Mouse (Mus musculus): Measurements from ENCODE around the gene BC037034. TPM values are rescaled to one million over a fixed set of nuclear protein-coding genes. Genes with fewer than 3 reads are reported as not detected.
A peak's percentile ranks its signal among the peaks of the same experiment; 100 is the strongest.

The BC037034 gene
- total RNA-seq (2015) (51.5 and 53.9 TPM in 2 replicates), total RNA-seq (2017) (49.2 and 54.9 TPM in 2 replicates)

DNA sequence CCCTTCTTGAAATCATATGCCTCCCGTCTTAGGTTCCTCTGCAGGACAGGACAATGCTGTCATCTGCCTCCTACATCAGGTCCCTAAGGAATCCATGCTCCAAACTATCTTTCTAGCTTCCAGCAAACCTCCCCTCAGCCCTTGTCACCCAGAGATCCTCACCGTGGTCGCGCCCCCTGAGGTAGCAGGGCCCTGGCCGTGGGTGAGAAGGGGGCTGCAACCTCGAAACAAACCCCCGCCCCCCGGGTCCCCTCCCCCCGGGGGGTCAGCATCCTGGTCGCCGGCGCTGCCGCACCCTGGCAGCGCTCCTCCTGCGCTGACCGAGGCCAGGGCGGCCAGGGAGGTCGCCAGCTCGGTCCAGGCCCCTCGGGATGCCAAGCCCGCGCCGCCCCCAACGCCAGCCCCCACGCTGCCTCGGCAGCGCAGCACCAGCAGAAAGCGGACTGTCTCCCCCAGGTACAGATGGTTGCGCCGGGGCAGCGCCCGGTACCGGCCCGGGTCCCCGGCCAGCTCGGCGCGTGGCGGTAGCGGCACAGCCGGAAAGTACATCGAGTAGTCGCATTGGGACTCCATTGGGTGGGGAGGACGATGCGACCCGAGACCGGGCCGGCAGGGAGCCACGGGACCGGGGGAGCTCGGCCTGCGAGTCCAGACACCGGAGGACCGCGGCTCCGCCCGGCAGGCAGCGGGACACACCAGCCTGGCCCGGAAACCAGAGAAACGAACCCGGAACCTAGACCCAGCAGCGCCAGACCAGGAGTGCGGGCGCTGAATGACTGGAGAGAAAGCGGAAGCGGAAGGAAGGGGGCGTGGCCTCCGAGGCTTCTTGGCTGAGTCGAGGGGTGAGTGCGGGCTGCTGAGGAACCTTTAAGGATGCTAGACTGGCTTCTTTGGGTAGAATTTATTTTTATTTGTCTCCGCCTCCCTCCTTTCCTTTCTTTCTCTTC, at the start of gene BC037034:
TSS of gene BC037034 (minus strand) at position 774 of the 947 bp plus-strand sequence.
- ATAC-seq (ENCODE audit: poor library complexity, severe bottlenecking): peak; percentile 85

DNA sequence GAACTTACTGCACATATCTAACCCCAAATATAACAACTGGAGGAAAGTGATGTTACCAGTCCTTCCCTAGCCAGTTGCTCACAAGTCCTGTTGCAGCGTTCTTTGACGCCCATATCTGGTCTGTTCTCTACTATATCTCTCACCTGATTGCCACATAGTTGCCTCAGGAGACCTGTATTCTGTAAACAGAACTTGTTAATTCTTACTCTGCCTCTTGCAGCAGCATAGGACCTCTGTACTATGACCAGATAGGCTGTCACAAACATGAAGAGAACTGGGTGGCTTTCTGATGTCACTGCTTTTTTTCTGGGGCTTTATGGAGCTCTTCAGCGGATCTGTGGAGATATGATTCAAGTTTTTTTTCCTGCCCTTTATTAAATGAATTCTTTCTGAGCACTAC, 49.0 kb upstream of the BC037034 start:
- no peak for ATAC-seq (ENCODE audit: poor library complexity, severe bottlenecking)

GRCm38 (mm10) chr5:138299613-138300012, 35.8 kb upstream of the BC037034 start:
- ATAC-seq (ENCODE audit: poor library complexity, severe bottlenecking): no peak

GRCm38 (mm10) chr5:138294158-138294557, 30.3 kb upstream of the BC037034 start:
- no peak for ATAC-seq (ENCODE audit: poor library complexity, severe bottlenecking)

GRCm38 (mm10) chr5:138291638-138292037, 27.8 kb upstream of the BC037034 start:
- no peak for ATAC-seq (ENCODE audit: poor library complexity, severe bottlenecking)

DNA sequence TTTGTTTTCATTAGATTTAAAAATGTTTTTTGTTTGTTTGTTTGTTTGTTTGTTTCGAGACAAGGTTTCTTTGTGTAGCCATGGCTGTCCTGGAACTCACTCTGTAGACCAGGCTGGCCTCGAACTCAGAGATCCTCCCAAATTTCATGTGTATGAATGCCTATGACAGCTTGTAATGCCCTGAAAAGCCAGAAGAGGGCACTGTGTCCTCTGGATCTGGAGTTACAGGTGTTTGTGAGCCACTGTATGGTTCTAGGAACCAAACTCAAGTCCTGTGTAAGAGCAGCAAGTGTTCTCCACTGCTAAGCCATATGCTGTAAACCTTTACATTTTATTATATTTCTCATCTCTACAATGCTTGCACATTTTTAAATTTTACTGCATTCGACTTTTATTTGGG, 24.0 kb upstream of the BC037034 start:
- peak; percentile 49; the same call in 1 of the 2 replicates for ATAC-seq (ENCODE audit: poor library complexity, severe bottlenecking)

GRCm38 (mm10) chr5:138283540-138283939, 19.7 kb upstream of the BC037034 start:
- no peak for ATAC-seq (ENCODE audit: poor library complexity, severe bottlenecking)

DNA sequence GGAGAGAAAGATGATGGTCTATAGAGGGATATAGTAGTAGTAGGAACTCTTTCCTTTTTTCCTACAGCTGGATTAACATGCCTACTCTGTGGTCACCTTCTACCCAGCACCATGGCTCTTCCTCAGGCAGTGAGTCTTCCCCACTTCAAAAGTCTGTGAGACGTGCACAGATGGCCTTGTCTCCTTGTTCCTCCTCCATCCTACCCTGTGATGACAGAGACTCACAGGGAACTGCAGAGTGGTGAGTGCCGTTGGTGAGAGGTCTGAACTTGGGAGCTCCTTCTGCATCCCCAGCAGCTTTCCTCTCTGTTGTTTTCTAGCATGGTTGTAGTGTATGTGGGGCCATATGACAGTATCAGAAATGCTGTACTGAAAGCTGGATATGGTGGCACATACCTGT, 18.0 kb upstream of the BC037034 start:
- no peak for ATAC-seq (ENCODE audit: poor library complexity, severe bottlenecking)

DNA sequence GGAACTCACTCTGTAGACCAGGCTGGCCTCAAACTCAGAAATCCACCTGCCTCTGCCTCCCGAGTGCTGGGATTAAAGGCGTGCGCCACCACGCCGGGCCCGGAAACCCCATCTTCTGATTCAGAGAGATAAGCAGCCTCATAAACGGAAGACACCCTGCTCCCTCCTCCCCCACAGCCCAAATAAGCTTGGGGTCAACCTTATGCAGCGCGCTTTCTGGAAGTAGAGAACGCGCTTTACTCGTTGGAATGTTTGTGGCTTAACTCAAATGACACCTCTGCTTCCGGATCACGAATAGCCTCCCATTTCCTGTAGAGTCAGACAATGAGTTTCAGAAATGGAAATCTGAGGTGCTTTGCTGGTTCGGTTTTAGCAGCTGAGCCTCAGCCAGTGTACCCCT, 17.0 kb upstream of the BC037034 start:
- no peak for ATAC-seq (ENCODE audit: poor library complexity, severe bottlenecking)

- no peak for ATAC-seq (ENCODE audit: poor library complexity, severe bottlenecking)
Observed at GRCm38 (mm10) chr5:138280425-138280768, 16.6 kb upstream of the BC037034 start.

DNA sequence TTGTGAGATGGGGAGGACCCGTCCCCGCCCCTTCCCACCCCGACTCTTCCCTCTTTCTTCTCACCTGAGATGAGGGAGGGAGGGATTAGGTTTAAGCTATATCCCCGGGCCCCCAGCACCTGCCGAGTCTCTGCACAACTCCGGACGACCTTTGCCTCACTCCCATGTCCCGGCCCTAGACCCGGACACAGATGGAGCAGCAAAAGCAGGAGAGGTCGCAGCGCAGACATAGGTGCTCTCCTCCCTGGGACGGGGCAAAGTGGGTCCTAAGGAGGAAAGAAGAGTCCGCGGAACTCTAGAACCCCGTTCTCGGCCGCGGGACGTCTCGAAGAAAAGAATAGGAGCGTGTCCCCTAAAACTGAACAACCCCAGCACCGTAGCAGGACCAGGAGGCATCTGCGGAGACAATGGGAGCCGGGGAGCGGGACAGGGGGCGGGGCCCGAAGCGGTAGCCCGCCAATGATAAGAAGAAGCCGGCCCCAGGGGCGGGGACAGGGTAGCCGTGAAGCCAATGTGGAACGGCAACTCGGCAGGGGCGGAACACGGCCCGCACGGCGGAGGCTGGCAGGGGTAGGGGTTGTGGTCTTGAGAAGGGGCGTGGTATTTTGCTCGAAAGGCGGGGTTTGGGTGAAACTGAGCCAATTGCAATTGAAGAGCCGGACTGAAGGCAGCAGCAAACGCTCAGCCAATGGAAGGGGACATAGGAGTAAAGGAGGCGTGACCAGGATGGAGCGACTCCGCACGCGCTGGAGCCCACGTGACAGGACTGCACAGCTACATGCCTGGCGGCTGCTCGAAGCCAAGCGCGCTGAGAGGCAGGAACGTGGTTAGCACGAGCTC, 16.0 kb upstream of the BC037034 start, which contains the start of the genes Gm43720, Gpc2 and Stag3:
TSS of gene Gm43720 (minus strand) at position 374 of the 840 bp plus-strand sequence.
TSS of gene Gpc2 (minus strand) at position 421 of the 840 bp plus-strand sequence.
TSS of gene Stag3 (plus strand) at position 656 of the 840 bp plus-strand sequence.
- ATAC-seq (ENCODE audit: poor library complexity, severe bottlenecking): peak; percentile 95

DNA sequence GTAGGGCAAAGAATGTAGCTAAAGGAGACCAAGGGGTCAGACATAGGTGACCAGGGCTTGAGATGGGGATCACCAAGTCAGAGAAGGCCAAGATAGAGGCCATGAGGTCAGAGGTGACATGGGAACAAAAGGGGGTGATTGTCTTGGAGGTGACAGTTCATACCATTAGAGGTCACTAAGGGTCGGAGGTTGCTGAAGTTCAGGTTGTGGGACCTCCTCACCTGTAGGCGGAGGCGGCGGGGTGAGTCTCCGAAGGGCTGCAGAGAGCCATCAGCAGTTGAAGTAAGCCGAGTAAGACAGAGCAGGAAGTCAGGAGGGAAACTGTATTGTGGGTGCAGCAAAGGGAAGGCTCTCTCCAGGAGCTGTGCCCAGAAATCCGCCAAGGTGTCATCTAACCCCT, 14.2 kb upstream of the BC037034 start:
- no peak for ATAC-seq (ENCODE audit: poor library complexity, severe bottlenecking)

GRCm38 (mm10) chr5:138275216-138276050, 11.6 kb upstream of the BC037034 start:
- ATAC-seq (ENCODE audit: poor library complexity, severe bottlenecking): no peak

DNA sequence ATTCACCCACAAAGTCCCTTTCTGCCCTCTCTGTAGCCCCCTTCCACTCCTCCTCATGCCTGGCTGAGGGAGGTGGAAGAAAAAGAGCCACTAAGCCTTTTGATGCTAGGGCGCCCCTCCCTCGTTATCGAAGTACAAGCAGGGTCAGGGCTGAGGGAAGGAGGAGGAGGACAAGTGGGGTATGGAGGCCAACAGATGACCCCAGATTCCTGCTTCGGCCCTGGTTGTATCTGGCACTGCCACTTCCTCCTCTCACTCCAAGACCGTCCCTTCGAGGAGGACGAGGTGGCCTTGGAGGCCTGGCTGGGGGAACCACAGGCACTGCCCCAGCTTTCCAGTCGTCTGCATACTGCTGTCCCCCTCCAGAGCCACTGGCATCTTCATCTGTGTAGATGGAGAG, 10.4 kb upstream of the BC037034 start:
- no peak for ATAC-seq (ENCODE audit: poor library complexity, severe bottlenecking)

DNA sequence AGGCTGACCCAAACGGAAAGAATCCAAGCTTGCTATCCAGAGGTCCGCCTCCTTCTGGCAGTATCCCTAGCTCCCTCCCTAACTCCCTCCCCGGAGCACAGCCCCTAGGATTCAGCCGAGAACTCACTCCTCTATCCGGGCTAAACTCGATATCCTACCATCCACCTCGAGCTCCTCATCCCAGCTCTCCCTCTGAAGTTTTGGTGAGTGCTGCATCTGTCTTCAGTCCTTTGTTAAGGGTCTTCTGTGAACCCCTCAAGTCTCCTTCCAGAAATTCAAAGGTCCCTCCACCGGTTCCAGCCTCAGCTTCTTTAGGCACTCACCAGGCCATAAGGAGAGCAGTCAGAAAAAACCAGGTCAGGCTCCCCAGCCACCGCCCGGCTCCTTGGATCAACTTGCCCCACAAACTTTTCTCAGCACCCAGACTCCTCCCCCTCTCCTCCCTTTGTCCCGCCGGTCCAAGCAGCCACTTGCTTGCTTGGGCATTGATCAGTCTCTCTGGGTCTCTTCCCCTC, 8.6 kb upstream of the BC037034 start, which contains the start of gene Gal3st4:
TSS of gene Gal3st4 (minus strand) at position 432 of the 515 bp plus-strand sequence.
- ATAC-seq (ENCODE audit: poor library complexity, severe bottlenecking): no peak

GRCm38 (mm10) chr5:138271232-138271631, 7.4 kb upstream of the BC037034 start:
- no peak for ATAC-seq (ENCODE audit: poor library complexity, severe bottlenecking)

GRCm38 (mm10) chr5:138268980-138269379, 5.1 kb upstream of the BC037034 start:
- ATAC-seq (ENCODE audit: poor library complexity, severe bottlenecking): no peak

GRCm38 (mm10) chr5:138267114-138267513, 3.3 kb upstream of the BC037034 start:
- ATAC-seq (ENCODE audit: poor library complexity, severe bottlenecking): no peak

- ATAC-seq (ENCODE audit: poor library complexity, severe bottlenecking): no peak
Observed at GRCm38 (mm10) chr5:138265712-138266111, 1.9 kb upstream of the BC037034 start.

- peak; percentile 40 for ATAC-seq (ENCODE audit: poor library complexity, severe bottlenecking)
Observed at GRCm38 (mm10) chr5:138264207-138264578, 360 bp upstream of the BC037034 start.

Data from megakaryocyte, adult 5-6 weeks (primary cell).